Mouse (Mus musculus) lung, embryonic 15.5 days (tissue): Measurements from ENCODE around the gene Vps37b. TPM values are rescaled to one million over a fixed set of nuclear protein-coding genes. Genes with fewer than 3 reads are reported as not detected.
A peak's percentile ranks its signal among the peaks of the same experiment; 100 is the strongest.

Experiments
- ATAC-seq: fragments of 200-750 bp; cut with Nextera tagmentation; 2 replicates; pipeline ENCODE4 v1.8.0; 2017; ENCODE audit warnings: moderate number of reproducible peaks, borderline replicate concordance; ENCODE audit not compliant: low FRiP score, low TSS enrichment; ENCODE audit errors: extremely low read depth
- H3K27ac ChIP-seq: fragments of 300-500 bp; sonication (generic); 2 replicates; pipeline ENCODE4 v1.5.1; 2015; ENCODE audit warnings: moderate library complexity, mild to moderate bottlenecking, inconsistent platforms
- H3K27me3 ChIP-seq: fragments of 300-500 bp; sonication (generic); 2 replicates; pipeline ENCODE4 v1.6.1; 2015; ENCODE audit warnings: inconsistent platforms
- H3K36me3 ChIP-seq: fragments of 300-500 bp; sonication (generic); 2 replicates; pipeline ENCODE4 v1.6.1; 2015; ENCODE audit warnings: inconsistent platforms
- H3K4me1 ChIP-seq: fragments of 300-500 bp; sonication (generic); 2 replicates; pipeline ENCODE4 v1.6.1; 2015; ENCODE audit warnings: inconsistent platforms
- H3K4me2 ChIP-seq: fragments of 300-500 bp; sonication (generic); 2 replicates; pipeline ENCODE4 v1.6.1; 2015; ENCODE audit warnings: inconsistent platforms, mild to moderate bottlenecking, moderate library complexity
- H3K4me3 ChIP-seq: fragments of 300-500 bp; sonication (generic); 2 replicates; pipeline ENCODE4 v1.5.1; 2015; ENCODE audit warnings: mild to moderate bottlenecking, inconsistent platforms
- H3K9ac ChIP-seq: fragments of 300-500 bp; sonication (generic); 2 replicates; pipeline ENCODE4 v1.6.1; 2015; ENCODE audit warnings: inconsistent platforms
- H3K9me3 ChIP-seq: fragments of 300-500 bp; sonication (generic); 2 replicates; pipeline ENCODE4 v1.6.1; 2016; ENCODE audit warnings: inconsistent platforms
- WGBS: fragments of 180-500 bp; shearing (Covaris S2); methylation state at CpG from one replicate; pipeline ENCODE4 v1.1.7; 2015; 5-methylcytosine and 5-hydroxymethylcytosine counted together
- polyA plus RNA-seq: library from polyadenylated mRNA; unstranded; fragments of >200 nt; fragmentation: Nextera tagmentation; extraction: Ambion mirVana; gene quantifications from 2 replicates; pipeline ENCODE4 v1.2.1, GENCODE M21; 2015

Vps37b gene
- polyA plus RNA-seq: 38.1 and 41.3 TPM in 2 replicates

DNA sequence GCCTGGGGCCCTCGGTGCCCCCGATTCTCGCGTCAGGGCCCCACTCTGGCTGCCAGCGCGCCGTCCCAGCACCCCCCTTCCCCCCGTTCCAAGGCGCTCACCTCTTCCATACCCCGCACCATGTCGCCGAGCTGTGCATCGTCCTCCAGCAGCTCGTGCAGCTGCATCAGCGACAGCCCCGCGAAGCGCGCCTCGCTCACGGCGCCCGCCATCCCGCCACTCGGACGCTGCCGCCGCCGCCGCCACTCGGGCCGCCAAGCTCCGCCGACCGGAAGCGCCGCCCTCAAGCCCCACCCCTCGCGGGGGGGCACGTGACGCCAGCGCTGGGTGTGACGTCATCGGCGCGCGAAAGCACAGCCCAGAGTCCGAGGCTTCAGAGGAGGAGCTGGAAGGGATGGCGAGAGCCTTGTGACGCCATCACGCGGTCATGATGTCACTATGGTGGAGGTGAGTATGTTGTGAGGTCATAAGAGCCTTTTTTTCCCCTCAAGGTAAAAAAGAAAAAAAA, at the start of gene Vps37b:
Gene Vps37b, minus strand, starts transcription at position 270 of the 508 bp plus-strand sequence.
- Histone ChIP-seq H3K4me3 (peak within 1 kb of the TSS; percentile 86), H3K9me3 (no peaks in the 10 kb centered on the region), H3K36me3 (no peaks in the 10 kb centered on the region), H3K27me3 (no peaks in the 10 kb centered on the region), H3K9ac (peak within 1 kb of the TSS; percentile 96), H3K4me1 (peaks cover 42% of the 10 kb centered on the region), H3K27ac (peak within 1 kb of the TSS; percentile 94), H3K4me2 (peak within 1 kb of the TSS; percentile 87)
- WGBS: under 1% methylated on average over 52 of the region's 52 CpGs
- ATAC-seq: peak; percentile 81

DNA sequence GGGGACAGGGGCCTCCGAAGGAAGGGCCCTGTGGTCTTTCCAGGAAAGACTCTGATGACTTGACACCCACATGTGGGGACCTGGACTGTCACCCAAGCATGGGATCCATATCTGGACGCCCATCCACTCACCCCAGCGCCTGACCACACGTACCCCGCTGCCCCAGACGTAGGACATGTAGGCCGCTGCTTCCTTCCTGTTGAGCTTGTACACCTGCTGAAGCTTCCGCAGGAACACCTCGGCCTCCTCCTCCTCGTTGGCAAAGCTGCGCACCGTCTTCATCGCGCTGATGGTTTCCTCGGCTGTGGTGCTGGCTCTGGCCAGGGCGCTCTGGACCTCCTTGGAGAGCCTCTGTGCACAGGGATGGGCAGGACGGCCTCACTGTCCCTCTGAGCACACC, 47.8 kb upstream of the Vps37b start:
- Histone ChIP-seq H3K4me3 (no peak overlapping the region), H3K36me3 (no peaks in the 10 kb centered on the region), H3K4me2 (no peak overlapping the region), H3K27me3 (no peaks in the 10 kb centered on the region), H3K4me1 (peaks cover 22% of the 10 kb centered on the region), H3K9ac (no peak overlapping the region), H3K27ac (no peak overlapping the region), H3K9me3 (no peaks in the 10 kb centered on the region)
- ATAC-seq: no peak
- WGBS: 86% methylated on average over 17 of the region's 17 CpGs

DNA sequence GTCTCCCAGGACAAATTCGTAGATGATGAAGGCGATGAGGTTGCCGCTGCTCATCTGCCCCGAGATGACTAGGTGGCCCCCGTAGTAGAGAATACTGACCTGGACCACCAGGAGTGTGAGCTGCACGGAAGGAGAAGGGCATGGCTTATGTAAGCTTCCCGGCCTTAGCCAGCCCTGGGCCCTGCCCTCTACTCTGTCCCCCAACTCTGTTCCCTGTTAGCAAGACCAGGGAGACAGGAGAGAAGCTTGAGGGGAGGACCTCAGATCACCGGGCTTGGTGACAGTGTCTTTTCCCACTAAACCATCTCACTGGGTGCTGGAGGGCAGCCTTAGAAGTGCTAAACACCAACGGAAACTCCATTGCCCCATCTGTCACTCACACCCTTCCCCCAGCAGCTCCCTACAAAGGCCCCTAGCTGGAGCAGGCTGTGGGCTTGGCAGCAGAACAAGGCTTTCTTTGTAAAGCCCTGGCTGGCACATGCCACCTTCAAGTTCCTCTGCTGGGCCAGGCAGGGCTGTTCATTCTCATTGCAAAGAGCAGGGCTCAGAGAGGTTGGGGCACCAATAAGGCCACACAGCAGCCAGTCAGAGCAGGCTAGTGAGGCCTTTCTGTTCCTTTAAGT, 46.8 kb upstream of the Vps37b start:
- Histone ChIP-seq H3K27ac (0 out of 2 replicates have a peak overlapping the region, but pooled peaks have one; percentile 18), H3K9ac (no peak overlapping the region), H3K36me3 (no peaks in the 10 kb centered on the region), H3K4me3 (no peak overlapping the region), H3K4me2 (no peak overlapping the region), H3K9me3 (no peaks in the 10 kb centered on the region), H3K27me3 (no peaks in the 10 kb centered on the region), H3K4me1 (peaks cover 28% of the 10 kb centered on the region)
- 56% methylated on average over 9 of the region's 9 CpGs for WGBS
- ATAC-seq: peak; percentile 25; the same call in 1 of the 2 replicates

DNA sequence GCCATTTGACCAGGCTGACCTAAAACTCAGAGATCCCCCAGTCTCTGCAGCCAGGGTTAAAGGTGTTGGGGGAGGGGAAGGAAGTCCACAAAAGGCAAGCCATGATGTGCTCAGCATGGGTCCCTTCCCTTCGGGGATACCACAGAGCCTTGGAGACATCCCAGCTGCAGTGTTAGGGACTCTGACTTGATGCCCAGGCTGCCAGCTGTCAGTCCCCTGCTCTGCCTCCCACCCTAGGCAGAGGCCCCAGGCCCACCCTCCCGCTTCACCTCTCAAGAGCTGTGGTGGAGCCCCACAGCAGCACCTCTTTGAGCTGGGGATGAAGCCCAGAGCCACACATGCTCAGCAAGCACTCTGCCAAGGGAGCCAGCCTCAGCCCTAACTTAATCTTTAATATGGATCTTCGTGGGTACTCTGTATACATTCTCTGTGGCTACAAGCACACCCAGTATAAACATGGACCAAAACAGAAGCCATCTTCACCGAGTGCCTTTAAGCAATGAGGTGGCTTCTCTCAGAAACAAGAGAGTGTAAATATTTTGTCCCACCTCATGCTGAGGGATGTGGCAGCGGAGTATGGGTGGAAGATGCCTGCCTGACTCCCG, 45.9 kb upstream of the Vps37b start:
- WGBS: 50% methylated on average over 6 of the region's 6 CpGs
- H3K36me3 ChIP-seq: no peaks in the 10 kb centered on the region
- H3K27ac ChIP-seq: no peak overlapping the region
- H3K4me2 ChIP-seq: no peak overlapping the region
- H3K9ac ChIP-seq: no peak overlapping the region
- H3K4me3 ChIP-seq: no peak overlapping the region
- ATAC-seq: no peak
- H3K9me3 ChIP-seq: no peaks in the 10 kb centered on the region
- peaks cover 34% of the 10 kb centered on the region for H3K4me1 ChIP-seq
- H3K27me3 ChIP-seq: no peaks in the 10 kb centered on the region

DNA sequence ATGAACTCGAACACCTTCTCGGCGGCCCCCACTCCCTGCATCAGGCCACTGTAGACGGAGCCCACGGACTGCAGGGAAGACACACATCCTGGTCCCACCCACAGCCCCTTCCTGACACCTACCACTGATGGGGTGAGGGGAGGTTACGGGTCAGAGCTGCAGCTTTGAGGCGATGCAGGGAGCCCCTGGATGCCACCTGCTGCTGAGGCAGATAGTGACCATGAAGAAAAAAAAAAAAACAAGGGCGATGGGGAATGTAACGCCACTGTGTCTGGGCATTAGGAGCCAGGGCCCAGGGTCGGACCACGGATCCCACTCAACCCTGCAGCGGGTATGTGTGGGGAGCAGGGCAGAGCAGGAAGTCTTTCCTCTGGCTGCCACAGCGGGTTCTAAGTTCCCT, 45.2 kb upstream of the Vps37b start:
- Histone ChIP-seq H3K4me1 (peaks cover 34% of the 10 kb centered on the region), H3K9me3 (no peaks in the 10 kb centered on the region), H3K36me3 (no peaks in the 10 kb centered on the region), H3K27ac (no peak overlapping the region), H3K9ac (no peak overlapping the region), H3K4me3 (no peak overlapping the region), H3K4me2 (no peak overlapping the region), H3K27me3 (no peaks in the 10 kb centered on the region)
- no peak for ATAC-seq
- 78% methylated on average over 13 of the region's 13 CpGs for WGBS

DNA sequence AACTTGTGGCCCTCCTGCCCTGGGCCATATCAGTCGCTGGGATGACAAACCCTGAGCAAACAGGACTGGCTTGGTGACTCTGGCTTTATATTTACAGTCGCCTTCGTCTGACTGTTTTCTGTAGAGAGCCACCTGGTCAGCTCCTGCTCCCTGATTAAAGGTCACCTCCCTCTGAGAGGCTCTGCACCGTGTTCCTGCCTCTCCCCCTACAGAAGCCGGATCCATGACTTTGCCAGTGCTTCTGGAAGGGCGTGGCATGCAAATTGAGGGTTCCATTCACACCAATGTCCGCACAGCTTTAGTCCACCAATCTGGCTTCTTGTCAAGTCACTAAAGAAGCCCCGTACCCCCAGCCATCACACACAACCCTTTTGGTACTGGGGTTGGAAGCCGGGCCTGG, 44.5 kb upstream of the Vps37b start:
- 55% methylated on average over 9 of the region's 9 CpGs for WGBS
- H3K4me3 ChIP-seq: no peak overlapping the region
- H3K36me3 ChIP-seq: no peaks in the 10 kb centered on the region
- peaks cover 34% of the 10 kb centered on the region for H3K4me1 ChIP-seq
- no peaks in the 10 kb centered on the region for H3K9me3 ChIP-seq
- no peak overlapping the region for H3K9ac ChIP-seq
- ATAC-seq: no peak
- no peak overlapping the region for H3K27ac ChIP-seq
- no peaks in the 10 kb centered on the region for H3K27me3 ChIP-seq
- no peak overlapping the region for H3K4me2 ChIP-seq

DNA sequence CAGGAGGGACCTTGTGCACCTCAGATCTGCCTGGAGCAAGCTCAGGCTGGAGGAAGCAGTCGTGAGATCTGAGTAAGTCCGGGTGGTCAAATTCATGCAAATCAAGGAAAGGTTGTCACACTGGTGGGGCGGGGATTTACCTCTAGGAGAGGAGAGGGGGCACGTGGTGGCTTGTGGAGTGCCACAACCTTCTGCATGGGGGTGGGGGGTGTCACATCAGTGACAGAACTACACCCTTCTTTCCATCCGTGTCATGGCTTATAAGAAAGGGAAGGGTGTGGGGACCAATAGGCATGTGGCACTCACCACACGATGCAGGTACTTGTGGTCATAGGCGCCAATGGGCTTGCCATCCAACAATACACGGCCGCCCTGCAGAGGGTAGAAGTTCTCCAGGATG, 43.6 kb upstream of the Vps37b start:
- WGBS: 55% methylated on average over 9 of the region's 9 CpGs
- no peaks in the 10 kb centered on the region for H3K36me3 ChIP-seq
- H3K9me3 ChIP-seq: no peaks in the 10 kb centered on the region
- ATAC-seq: no peak
- H3K27me3 ChIP-seq: no peaks in the 10 kb centered on the region
- no peak overlapping the region for H3K4me3 ChIP-seq
- H3K4me2 ChIP-seq: no peak overlapping the region
- 0 out of 2 replicates have a peak overlapping the region, but pooled peaks have one; percentile 8 for H3K27ac ChIP-seq
- no peak overlapping the region for H3K9ac ChIP-seq
- H3K4me1 ChIP-seq: peaks cover 34% of the 10 kb centered on the region

DNA sequence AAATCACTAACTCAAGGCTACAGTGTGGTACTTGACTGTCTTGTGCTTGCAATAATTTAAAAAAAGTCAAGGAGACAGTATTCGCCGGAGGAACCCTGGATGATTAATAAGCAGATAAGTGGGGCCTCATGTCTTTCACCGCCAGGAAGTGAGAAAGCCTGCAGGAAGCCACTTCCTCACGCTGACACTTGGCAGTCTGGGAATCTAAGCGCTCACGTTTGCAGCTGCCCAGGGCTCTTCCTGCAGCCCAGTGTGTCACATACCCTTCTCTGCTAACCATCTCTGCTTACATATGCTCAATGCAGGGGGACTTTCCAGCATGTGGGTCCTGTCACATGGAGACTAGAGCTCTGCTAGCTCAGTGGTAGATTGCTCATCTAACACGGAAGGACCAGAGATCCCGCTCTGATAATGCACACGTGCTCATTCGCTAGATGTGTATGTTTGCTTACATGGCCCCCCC, 42.8 kb upstream of the Vps37b start:
- Histone ChIP-seq H3K27ac (0 out of 2 replicates have a peak overlapping the region, but pooled peaks have one; percentile 7), H3K36me3 (no peaks in the 10 kb centered on the region), H3K9me3 (no peaks in the 10 kb centered on the region), H3K9ac (no peak overlapping the region), H3K4me3 (no peak overlapping the region), H3K4me2 (no peak overlapping the region), H3K4me1 (peaks cover 34% of the 10 kb centered on the region), H3K27me3 (no peaks in the 10 kb centered on the region)
- 21% methylated on average over 10 of the region's 10 CpGs for WGBS
- peak; percentile 43; the same call in 1 of the 2 replicates for ATAC-seq

DNA sequence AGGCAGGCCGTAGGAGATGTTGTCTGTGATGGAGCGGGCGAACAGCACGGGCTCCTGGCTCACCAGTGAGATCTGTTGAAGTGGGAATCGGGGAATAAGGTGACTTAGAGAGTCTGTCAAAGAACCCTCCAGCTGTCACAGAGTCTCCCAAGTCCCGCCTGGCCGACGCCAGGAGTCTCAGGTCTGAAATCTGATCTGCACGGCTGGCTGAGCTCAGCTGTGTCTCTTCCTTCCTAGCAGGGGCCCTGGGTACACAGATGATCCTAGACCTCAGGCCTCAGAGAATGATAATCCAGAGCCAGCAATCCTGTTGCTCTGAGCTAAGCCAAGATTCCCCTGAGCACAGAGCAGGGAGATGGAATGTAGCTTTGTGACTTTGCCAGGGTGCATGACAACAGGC, 41.6 kb upstream of the Vps37b start:
- H3K9me3 ChIP-seq: no peaks in the 10 kb centered on the region
- no peak overlapping the region for H3K4me2 ChIP-seq
- ATAC-seq: no peak
- no peaks in the 10 kb centered on the region for H3K27me3 ChIP-seq
- H3K4me3 ChIP-seq: no peak overlapping the region
- H3K27ac ChIP-seq: no peak overlapping the region
- no peaks in the 10 kb centered on the region for H3K36me3 ChIP-seq
- H3K9ac ChIP-seq: no peak overlapping the region
- H3K4me1 ChIP-seq: peaks cover 27% of the 10 kb centered on the region
- WGBS: 46% methylated on average over 9 of the region's 9 CpGs

DNA sequence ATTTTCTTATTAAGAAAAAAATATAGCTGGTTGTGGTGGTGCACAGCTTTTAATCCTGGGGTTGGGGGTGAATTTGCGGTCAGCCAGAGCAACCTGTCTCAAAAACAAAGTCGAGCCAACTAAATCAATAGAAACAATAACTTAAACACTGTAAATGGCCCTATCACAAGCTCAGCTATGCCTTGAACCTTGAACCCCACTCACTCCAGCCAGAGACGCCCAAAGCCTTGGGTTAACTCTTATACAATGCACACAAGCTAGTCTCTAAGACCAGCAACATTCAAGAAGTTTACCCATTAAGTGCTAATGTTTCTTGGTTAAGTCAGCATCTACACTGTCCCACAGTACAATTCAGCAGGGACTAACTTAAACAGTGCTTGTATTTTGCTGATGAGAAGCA, 37.6 kb upstream of the Vps37b start:
- Histone ChIP-seq H3K9ac (no peak overlapping the region), H3K4me3 (no peak overlapping the region), H3K4me2 (no peak overlapping the region), H3K27me3 (no peaks in the 10 kb centered on the region), H3K36me3 (no peaks in the 10 kb centered on the region), H3K9me3 (no peaks in the 10 kb centered on the region), H3K27ac (no peak overlapping the region), H3K4me1 (peaks cover 10% of the 10 kb centered on the region; the same call in 1 of the 2 replicates)
- WGBS: 78% methylated on average over 3 of the region's 3 CpGs
- no peak for ATAC-seq

DNA sequence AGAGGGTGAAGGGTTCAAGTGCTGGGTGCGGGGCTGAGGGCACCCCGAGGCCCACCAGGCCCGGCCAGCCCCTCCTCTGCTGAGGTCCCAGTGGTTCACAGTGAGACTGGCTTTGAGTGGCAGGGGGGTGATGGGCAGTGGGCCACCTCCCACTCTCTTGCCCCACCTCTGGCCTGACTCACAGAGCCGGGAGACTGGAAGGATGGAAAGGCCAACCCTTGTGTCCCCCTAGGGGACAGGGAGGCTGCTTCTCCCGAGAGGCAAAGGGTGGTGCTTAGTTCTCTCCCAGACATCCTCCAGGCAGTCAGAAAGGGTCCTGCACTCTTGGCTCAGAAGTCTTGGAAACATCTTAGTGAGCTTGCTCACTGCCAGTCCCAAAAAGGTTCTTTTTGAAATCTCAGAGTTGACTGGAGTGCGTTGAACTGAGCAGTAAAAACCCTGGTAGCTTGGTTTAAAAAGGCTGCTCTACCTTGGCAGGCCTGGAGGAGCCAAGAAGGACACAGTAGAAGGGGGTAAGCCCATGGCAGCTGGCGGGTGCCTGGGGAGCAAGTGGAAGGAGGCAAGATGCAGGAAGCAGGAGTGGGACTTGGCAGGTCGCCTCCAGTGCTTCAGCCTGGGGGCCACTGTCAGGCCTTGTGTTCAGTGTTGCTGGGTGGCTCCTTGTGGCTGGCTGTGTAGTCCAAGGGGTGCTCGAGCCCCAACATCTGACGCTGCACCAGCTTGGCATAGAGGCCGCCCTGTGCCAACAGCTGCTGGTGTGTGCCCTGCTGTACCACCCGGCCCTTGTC, 30.2 kb upstream of the Vps37b start:
- H3K9me3 ChIP-seq: no peaks in the 10 kb centered on the region
- WGBS: 69% methylated on average over 12 of the region's 12 CpGs
- H3K27ac ChIP-seq: no peak overlapping the region
- no peaks in the 10 kb centered on the region for H3K36me3 ChIP-seq
- no peak overlapping the region for H3K4me2 ChIP-seq
- H3K4me1 ChIP-seq: no peaks in the 10 kb centered on the region
- H3K9ac ChIP-seq: no peak overlapping the region
- ATAC-seq: no peak
- no peaks in the 10 kb centered on the region for H3K27me3 ChIP-seq
- no peak overlapping the region for H3K4me3 ChIP-seq

DNA sequence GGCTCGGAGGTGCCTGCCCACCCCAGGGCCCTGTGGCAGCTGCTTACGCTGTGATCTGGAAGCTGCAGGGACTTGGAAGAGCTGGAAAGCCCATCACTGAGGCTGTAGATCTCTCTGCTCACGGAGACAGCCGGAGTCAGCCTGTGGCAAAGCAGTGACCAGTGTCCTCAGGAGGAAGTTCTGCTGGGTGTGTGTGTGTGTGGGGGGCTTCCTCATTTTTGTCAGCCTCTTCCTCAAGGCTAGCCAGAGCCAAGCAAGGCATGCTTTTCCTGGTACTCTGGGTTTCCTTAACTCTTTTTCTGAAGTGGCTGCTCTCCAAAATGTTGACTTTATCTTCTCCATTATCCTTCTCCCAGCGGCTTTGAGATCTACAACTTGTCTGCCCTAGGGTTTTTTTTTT, 27.6 kb upstream of the Vps37b start:
- H3K27ac ChIP-seq: no peak overlapping the region
- no peaks in the 10 kb centered on the region for H3K9me3 ChIP-seq
- no peaks in the 10 kb centered on the region for H3K4me1 ChIP-seq
- ATAC-seq: no peak
- 41% methylated on average over 5 of the region's 5 CpGs for WGBS
- no peaks in the 10 kb centered on the region for H3K36me3 ChIP-seq
- H3K9ac ChIP-seq: no peak overlapping the region
- no peak overlapping the region for H3K4me2 ChIP-seq
- no peaks in the 10 kb centered on the region for H3K27me3 ChIP-seq
- no peak overlapping the region for H3K4me3 ChIP-seq
